Mouse (Mus musculus): ENCODE measurements at regions not wholly inside any gene's neighbourhood (a gene's known extent, or its start where the extent isn't known, plus 50 kb on each side); places are given as distances from the start of the nearest gene placed in this dataset.

DNA sequence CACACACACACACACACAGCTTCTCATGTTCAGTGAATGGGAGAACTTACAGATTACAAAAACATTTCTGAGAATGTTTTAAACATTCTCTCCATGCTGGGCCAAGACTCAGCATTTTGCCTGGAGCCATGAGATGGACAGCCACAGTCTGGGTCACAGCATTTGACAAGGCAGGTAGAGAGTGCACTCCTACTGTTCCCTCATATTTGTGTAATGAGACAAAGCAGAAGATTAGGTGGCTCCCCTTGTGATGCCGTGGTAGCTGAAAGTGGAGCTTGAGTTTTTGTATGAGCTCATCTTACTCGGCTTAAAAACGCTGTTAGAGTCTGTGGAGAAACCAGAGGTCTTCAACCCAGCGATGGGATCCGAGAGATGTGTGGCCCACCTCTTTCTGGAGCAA lies 65.3 kb upstream of the Dlg1 start:
- no peak for DNase-seq (ENCODE audit: extremely low spot score, low spot score)

- no peak for DNase-seq (ENCODE audit: extremely low spot score, low spot score)
Observed at GRCm38 (mm10) chr16:31598409-31598988, 64.7 kb upstream of the Dlg1 start.

DNA sequence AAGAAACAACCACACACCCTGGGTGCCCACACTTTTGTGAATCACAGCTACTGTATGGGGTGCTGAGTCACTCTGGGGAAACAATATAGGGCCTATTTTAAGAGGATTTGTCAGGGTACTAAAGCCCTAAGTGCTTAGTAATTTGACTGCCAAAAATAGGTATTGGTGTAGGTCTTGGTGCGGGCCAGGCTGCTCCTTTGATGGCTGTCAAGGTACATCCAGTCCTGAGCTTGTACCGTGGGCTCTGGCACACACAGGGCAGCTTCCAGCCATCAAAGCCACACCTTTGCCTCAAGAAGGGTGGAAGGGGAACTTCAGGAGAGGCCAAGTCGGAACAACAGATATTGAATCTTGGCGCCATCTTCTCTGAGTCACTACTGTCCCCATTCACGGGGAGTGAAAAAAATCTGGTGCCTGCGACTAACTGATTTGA lies 64.2 kb upstream of the Dlg1 start:
- no peak for DNase-seq (ENCODE audit: extremely low spot score, low spot score)

DNA sequence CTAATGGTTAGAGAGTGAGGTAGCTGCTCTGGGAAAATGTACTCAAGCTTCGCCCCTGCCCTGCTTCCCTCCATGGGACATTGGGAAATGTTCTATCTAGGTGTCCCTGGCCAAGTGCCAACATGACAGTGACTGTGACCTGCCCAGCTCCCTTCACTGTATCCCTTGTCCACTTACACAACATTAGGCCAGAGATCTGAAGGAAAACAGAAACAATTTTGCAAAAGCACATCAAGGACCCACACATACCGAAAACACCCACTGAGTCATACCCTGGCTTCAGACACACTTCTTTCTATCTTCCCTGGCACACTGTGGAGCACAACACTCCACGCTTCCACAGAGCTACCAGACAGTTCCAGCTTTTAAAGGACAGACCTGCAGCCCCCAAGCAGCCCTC lies 62.0 kb upstream of the Dlg1 start:
- DNase-seq (ENCODE audit: extremely low spot score, low spot score): no peak

DNA sequence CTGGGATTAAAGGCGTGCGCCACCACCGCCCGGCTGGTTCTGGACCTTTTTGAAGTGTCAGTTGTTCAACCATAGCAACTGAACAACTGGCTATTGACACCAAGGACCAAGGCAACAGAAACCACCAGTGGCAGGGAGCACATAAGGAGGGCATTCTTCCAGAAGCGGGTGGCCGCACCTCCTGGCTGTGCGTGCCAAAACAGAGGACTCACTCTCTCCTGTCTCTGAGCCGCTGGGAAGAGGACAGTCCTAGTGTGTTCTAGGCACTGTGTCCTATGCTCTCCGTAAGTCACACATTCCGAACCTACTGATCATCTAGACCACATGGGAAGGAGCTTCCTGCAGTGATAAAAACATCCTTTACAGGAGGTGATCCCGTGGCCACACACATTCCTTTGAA lies 60.1 kb upstream of the Dlg1 start:
- DNase-seq (ENCODE audit: extremely low spot score, low spot score): no peak

- DNase-seq (ENCODE audit: extremely low spot score, low spot score): no peak
Observed at GRCm38 (mm10) chr16:31606389-31607177, 56.7 kb upstream of the Dlg1 start.

DNA sequence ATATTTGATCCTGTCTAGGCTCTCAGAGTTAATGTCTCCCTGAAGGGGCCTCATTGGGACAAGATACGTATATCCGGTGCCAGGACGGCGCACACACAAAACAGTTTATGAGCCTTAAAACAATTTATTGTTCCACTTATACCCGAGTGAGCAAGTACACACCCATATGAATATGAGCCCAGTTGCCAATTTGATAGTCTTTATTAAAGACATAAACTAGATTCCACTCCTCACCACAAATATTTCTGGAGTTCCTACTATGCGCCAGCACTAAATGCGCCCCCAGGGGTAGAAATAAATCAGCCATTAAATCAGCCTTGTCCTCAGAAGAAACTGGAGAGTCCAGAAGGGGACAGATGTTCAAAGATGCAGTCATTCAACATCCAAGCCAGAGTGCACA lies 54.3 kb upstream of the Dlg1 start:
- no peak for DNase-seq (ENCODE audit: extremely low spot score, low spot score)

DNA sequence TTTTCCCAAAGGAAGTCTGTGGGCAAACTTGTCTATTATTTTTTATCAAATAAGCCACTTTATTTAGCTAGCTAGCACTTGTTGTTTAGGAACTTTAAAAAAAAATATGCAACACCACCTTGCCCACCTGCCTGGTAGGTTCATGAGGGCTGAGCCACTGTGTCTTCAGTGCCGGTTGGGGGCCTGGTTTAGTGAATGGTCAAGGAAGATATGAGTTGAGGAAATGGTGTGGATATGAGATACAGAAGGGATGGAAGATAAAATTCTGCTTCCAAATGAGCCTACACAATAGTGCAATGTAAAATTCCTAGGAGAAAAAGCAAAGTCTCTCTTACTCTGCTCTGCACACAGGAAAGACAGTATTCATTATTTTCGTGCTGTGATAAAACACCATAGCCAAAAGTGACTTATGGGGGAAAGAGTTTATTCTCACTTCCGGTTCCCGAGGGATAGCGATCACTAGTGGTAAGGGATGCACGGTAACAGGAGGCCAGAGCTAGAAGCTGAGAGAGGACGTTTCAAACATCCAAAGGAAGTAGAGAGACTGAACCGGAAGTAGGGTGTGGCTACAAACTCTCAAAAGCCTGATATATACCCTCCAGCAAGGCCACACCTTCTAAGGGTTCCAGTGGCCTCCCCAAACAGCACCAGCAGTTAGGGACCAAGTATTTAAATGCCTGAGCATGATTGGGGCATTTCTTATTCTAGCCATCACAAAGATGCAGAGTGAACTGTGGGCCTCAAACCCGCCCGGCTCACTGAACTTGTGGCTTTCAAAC lies 53.7 kb upstream of the Dlg1 start:
- no peak for DNase-seq (ENCODE audit: extremely low spot score, low spot score)
